In genomic region chr15:67422277-67422953, GRCm38 (mm10) we compare ENCODE assay signal across 19 mouse cellular contexts.
DNase-seq lines count a peak whose midpoint lies in the region; ATAC-seq and TF ChIP-seq lines count a peak whose summit lies in the region.
"Had no signal": no experiment of that assay in that cellular context is flagged by ENCODE, and none has a peak within 500 bp of the region (broad histone marks: within the 10 kb centered on the region; RNA-seq: fewer than 3 reads in every experiment).

No protein-coding gene starts in this region.

- no peak overlapping the region for H3K9ac ChIP-seq in heart, adult 2 months (ENCODE audit: low read depth, low read length)
- H3K9ac ChIP-seq in hindbrain, embryonic 16.5 days (ENCODE audit: low read depth, low read length): no peak overlapping the region
- H3K9ac ChIP-seq: forebrain, postnatal 0 days; heart, embryonic 13.5 days; hindbrain, embryonic 15.5 days had no signal

- H3K27me3 ChIP-seq in heart, adult 2 months (ENCODE audit: control insufficient read depth, insufficient read depth, low read length): no peaks in the 10 kb centered on the region
- H3K27me3 ChIP-seq in hindbrain, embryonic 16.5 days (replicated peaks; ENCODE audit: control insufficient read depth, insufficient read depth, low read length): no peaks in the 10 kb centered on the region
- H3K27me3 ChIP-seq: heart, embryonic 13.5 days; hindbrain, embryonic 15.5 days; Patski had no signal

- WGBS in heart, adult 2 months: 71% methylated on average over 8 of the region's 8 CpGs
- 65% methylated on average over 8 of the region's 8 CpGs for WGBS in hindbrain, embryonic 16.5 days

- H3K27ac ChIP-seq in heart, adult 2 months: no peak overlapping the region
- H3K27ac ChIP-seq in hindbrain, embryonic 16.5 days (ENCODE audit: low read depth, low read length): no peak overlapping the region
- H3K27ac ChIP-seq: heart, embryonic 13.5 days; hindbrain, embryonic 15.5 days had no signal

- ATAC-seq in hindbrain, embryonic 16.5 days: no peak
- ATAC-seq: activated CD4-positive, CD25-positive, alpha-beta regulatory T cell, adult 4 months; forebrain, postnatal 0 days; inflammation-experienced regulatory T-cells, adult 6 months; intestine, postnatal 0 days had no signal

- no peak for TF ChIP-seq EP300 in heart, adult 2 months (IDR thresholded peaks at IDR 0.05; ENCODE audit: insufficient read depth, low read depth, low read length)

- no peak for TF ChIP-seq POLR2A in heart, adult 2 months (IDR thresholded peaks at IDR 0.05; ENCODE audit: insufficient read depth, low read depth, low read length)

- H3K36me3 ChIP-seq in heart, adult 2 months (ENCODE audit: control insufficient read depth, insufficient read depth, low read length): no peaks in the 10 kb centered on the region
- H3K36me3 ChIP-seq in hindbrain, embryonic 16.5 days (ENCODE audit: control insufficient read depth, insufficient read depth, low read length): no peaks in the 10 kb centered on the region
- H3K36me3 ChIP-seq: heart, embryonic 13.5 days; hindbrain, embryonic 15.5 days had no signal

- intact Hi-C loops in heart, adult 2 months (cut with DNase I): no loop called here

- H3K79me2 ChIP-seq in heart, adult 2 months (replicated peaks; ENCODE audit: control insufficient read depth, insufficient read depth, low read length): no peaks in the 10 kb centered on the region

- no peaks in the 10 kb centered on the region for H3K9me3 ChIP-seq in hindbrain, embryonic 16.5 days (ENCODE audit: control insufficient read depth, low read length)
- H3K9me3 ChIP-seq: heart, embryonic 13.5 days; hindbrain, embryonic 15.5 days had no signal

- no peak overlapping the region for H3K4me2 ChIP-seq in hindbrain, embryonic 16.5 days (ENCODE audit: low read length)
- H3K4me2 ChIP-seq: heart, embryonic 13.5 days; hindbrain, embryonic 15.5 days had no signal

- H3K4me1 ChIP-seq in heart, adult 2 months (ENCODE audit: control insufficient read depth, insufficient read depth, low read length): peaks cover 3% of the 10 kb centered on the region
- no peaks in the 10 kb centered on the region for H3K4me1 ChIP-seq in hindbrain, embryonic 16.5 days (ENCODE audit: control insufficient read depth, insufficient read depth, low read depth, low read length)
- H3K4me1 ChIP-seq: heart, embryonic 13.5 days; hindbrain, embryonic 15.5 days had no signal

- H3K4me3 ChIP-seq in heart, adult 2 months: no peak overlapping the region
- H3K4me3 ChIP-seq in hindbrain, embryonic 16.5 days (ENCODE audit: low read length): no peak overlapping the region
- H3K4me3 ChIP-seq: heart, embryonic 13.5 days; hindbrain, embryonic 15.5 days had no signal

- TF ChIP-seq CTCF in heart, adult 2 months (IDR thresholded peaks at IDR 0.05): no peak

- DNase-seq in adrenal gland, adult 8-10 months: peak; percentile 40
- DNase-seq in adrenal gland, postnatal 4 days (ENCODE audit: low spot score in 2 of 2): no peak
- peak; percentile 21 for DNase-seq in heart, adult 11 months
- DNase-seq in heart, adult 2 months: no peak
- peak; percentile 34 for DNase-seq in adrenal gland, postnatal 14 days
- no peak for DNase-seq in left cerebral cortex, adult 8-10 months (ENCODE audit: low spot score in 2 of 2)
- DNase-seq: cerebellum, adult 11 months; cerebellum, adult 8-10 months; cerebellum, postnatal 25 days; forebrain, postnatal 0 days; gastrocnemius, postnatal 14 days; heart, postnatal 36 days had no signal

Comparison
In these comparisons a context has a peak if more than half of its experiments do, and no peak if none do; other contexts are left out.
1. DNase-seq: peak in adrenal gland, adult 8-10 months (single experiment), heart, adult 11 months (single experiment) and adrenal gland, postnatal 14 days (single experiment); none in adrenal gland, postnatal 4 days (0 of 2), heart, adult 2 months (0 of 2) and left cerebral cortex, adult 8-10 months (0 of 2).